Mouse (Mus musculus) forebrain, embryonic 14.5 days (tissue): ENCODE measurements around the gene B4galt2. TPM values are rescaled to one million over a fixed set of nuclear protein-coding genes. Genes with fewer than 3 reads are reported as not detected.

Experiments
- ATAC-seq: fragments of 200-750 bp; cut with Nextera tagmentation; 2 replicates; pipeline ENCODE4 v1.8.0; 2017; ENCODE audit warnings: mild to moderate bottlenecking, moderate library complexity
- DNase-seq: peaks from one replicate; pipeline ENCODE4 v3.0.0-alpha.2; 2015; ENCODE audit warnings: low spot score
- H3K27ac ChIP-seq: fragments of 300-500 bp; sonication (generic); 2 replicates; pipeline ENCODE4 v1.5.1; 2014; ENCODE audit warnings: low read depth, mild to moderate bottlenecking, control low read depth, low read length, moderate library complexity
- H3K27me3 ChIP-seq: fragments of 300-500 bp; sonication (generic); replicated peaks from 2 replicates; pipeline ENCODE4 v1.6.1; 2014; ENCODE audit warnings: low read length, control low read depth, mixed read lengths; ENCODE audit not compliant: control insufficient read depth, insufficient read depth
- H3K36me3 ChIP-seq: fragments of 300-500 bp; sonication (generic); 2 replicates; pipeline ENCODE4 v1.6.1; 2014; ENCODE audit warnings: low read length, control low read depth; ENCODE audit not compliant: control insufficient read depth, insufficient read depth
- H3K4me1 ChIP-seq: fragments of 300-500 bp; sonication (generic); 2 replicates; pipeline ENCODE4 v1.6.1; 2014; ENCODE audit warnings: antibody characterized with exemption, low read length, control low read depth; ENCODE audit not compliant: control insufficient read depth, insufficient read depth
- H3K4me2 ChIP-seq: fragments of 300-500 bp; sonication (generic); 2 replicates; pipeline ENCODE4 v1.6.1; 2014; ENCODE audit warnings: mild to moderate bottlenecking, control low read depth, low read length
- H3K4me3 ChIP-seq: fragments of 300-500 bp; sonication (generic); 2 replicates; pipeline ENCODE4 v1.5.1; 2014; ENCODE audit warnings: low read depth, low read length, control low read depth
- H3K9ac ChIP-seq: fragments of 300-500 bp; sonication (generic); 2 replicates; pipeline ENCODE4 v1.6.1; 2014; ENCODE audit warnings: mild to moderate bottlenecking, low read length, control low read depth, moderate library complexity
- H3K9me3 ChIP-seq: fragments of 300-500 bp; sonication (generic); replicated peaks from 2 replicates; pipeline ENCODE4 v1.6.1; 2016; ENCODE audit warnings: low read length, control low read depth, mixed read lengths; ENCODE audit not compliant: control insufficient read depth
- WGBS: fragments of 180-500 bp; shearing (Covaris S2); extraction: QIAGEN DNeasy Blood & Tissue Kit; methylation state at CpG from one replicate; pipeline ENCODE4 v1.1.7; 2014; 5-methylcytosine and 5-hydroxymethylcytosine counted together
- polyA plus RNA-seq: library from polyadenylated mRNA; unstranded; fragments of >200 nt; fragmentation: Nextera tagmentation; extraction: Ambion mirVana; gene quantifications from 2 replicates; pipeline ENCODE4 v1.2.1, GENCODE M21; 2014

Gene B4galt2
- 49.1 and 50.6 TPM in 2 replicates for polyA plus RNA-seq

DNA sequence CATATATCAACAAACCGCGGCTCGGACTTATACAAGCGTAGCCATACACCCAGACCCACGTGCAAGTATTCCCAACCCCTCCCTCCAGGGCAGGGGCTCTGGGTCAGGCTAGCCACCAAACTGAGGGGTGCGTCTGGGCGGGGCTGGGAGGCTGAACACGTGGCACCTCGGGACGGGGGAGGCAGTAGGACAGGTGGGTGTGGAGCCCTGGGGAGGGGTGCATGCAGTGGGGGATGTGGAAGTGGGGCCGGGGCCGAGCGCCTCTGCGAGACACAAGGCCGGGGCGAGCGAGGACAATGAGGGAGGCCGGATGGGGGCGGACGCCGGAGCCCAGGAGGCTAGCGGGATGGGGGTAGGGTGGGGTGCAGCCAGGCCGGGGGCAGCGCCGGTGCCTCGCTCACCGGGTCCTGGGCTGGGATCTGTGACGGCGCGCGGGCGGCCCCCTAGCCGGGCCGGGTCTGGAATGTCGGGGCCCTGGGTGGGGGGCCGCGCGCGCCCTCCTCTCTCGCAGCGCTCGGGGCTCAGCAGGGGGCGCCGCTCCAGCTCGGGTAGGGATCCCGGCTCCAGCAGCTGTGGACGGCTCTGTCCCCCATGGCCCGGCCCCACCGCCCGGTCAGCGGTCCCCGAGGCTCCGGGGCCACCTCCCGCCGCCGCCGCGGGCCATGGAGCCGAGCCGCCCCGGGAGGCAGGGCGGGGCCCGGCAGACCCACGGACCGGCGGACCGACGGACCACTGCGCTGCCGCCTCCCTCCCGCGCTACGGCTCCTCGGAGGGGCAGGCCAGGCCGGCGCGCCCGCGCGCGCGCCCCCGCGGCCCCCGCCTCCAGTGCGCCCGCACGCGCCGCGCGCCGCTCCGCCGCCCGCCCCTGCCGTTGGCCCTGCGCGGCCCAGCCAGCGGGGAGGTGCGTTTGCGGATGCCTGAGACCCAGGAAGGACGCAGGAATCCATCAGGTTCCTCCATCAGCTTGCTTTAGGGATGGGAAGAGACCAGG is at the start of gene B4galt2:
B4galt2 (minus strand) TSS at position 787 of the 991 bp plus-strand sequence.
- peak within 1 kb of the TSS; percentile 63 for H3K27ac ChIP-seq
- peak; percentile 71 for DNase-seq
- H3K9ac ChIP-seq: peak within 1 kb of the TSS; percentile 89
- peak within 1 kb of the TSS; percentile 68 for H3K4me2 ChIP-seq
- ATAC-seq: peak; percentile 49
- H3K36me3 ChIP-seq: peaks cover 41% of the 10 kb centered on the region
- H3K4me3 ChIP-seq: peak within 1 kb of the TSS; percentile 76
- WGBS: 2% methylated on average over 53 of the region's 103 CpGs
- no peaks in the 10 kb centered on the region for H3K27me3 ChIP-seq
- H3K4me1 ChIP-seq: peaks cover 22% of the 10 kb centered on the region
- no peaks in the 10 kb centered on the region for H3K9me3 ChIP-seq

DNA sequence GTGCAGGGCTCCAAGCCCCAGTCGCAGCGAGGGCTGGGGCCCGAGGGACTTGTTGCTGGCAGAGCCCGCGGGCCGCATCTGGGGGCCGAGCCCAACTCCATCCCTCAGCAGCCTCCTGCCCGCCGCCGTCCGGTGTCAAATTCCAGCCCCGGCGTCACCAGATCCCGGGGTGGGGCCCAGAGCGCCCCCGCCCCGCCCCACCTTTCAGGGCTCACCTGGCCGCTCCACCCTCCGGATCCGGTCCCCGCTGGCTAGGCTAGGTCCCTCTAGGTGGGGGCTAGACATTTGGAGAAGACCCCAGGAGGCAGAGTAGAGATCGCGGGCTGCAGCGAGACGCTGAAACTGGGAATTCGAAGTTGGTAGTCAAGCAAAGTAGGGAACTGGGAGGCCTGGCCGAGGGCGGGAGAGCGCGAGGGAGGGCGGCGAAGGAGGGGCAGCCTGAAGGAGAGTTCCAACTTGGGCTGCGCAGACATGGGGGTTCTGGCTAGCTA is 46.1 kb upstream of the B4galt2 start, which contains the start of gene Artn:
Artn (minus strand) TSS at position 373 of the 491 bp plus-strand sequence.
- Histone ChIP-seq H3K27me3 (peaks cover 48% of the 10 kb centered on the region), H3K9me3 (no peaks in the 10 kb centered on the region), H3K4me1 (peaks cover 10% of the 10 kb centered on the region), H3K4me3 (peak within 1 kb of the TSS; percentile 17), H3K4me2 (peak within 1 kb of the TSS; percentile 48), H3K27ac (no peak within 1 kb of the TSS), H3K36me3 (0 out of 2 replicates have a peak, but pooled peaks cover 6% of the 10 kb centered on the region), H3K9ac (peak within 1 kb of the TSS; percentile 50)
- ATAC-seq: no peak
- no peak for DNase-seq
- under 1% methylated on average over 33 of the region's 33 CpGs for WGBS

DNA sequence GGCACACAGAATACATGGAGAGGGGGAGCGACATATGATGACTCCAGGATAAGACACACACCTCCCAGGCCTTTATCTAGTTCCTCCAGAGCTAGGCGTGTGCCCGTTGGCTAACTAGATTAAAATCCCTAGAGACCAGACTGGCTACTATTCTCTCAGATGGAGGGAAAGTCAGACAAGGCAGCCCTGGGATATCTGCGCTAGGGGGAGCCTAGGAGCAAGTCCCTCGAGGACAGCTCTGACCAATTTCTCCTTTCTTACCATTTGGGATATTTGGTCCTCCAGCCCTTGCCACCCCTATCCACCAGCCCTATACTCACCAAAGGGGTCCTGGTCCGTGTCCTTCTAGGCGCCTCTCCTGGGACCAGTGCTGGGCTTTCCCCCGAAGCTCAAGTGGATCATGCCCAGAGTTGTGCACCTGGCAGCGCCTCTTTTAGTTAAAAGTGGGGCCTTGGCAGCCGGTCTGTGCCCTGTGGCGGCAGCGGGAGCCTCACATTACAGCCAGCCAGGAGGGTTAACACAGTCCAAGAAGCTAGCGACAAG is 45.5 kb upstream of the B4galt2 start:
- Histone ChIP-seq H3K4me3 (no peak overlapping the region), H3K4me1 (peaks cover 10% of the 10 kb centered on the region), H3K36me3 (0 out of 2 replicates have a peak, but pooled peaks cover 6% of the 10 kb centered on the region), H3K4me2 (peak overlapping the region; percentile 48), H3K27ac (no peak overlapping the region), H3K27me3 (peaks cover 48% of the 10 kb centered on the region), H3K9ac (peak overlapping the region; percentile 50; the same call in 1 of the 2 replicates), H3K9me3 (no peaks in the 10 kb centered on the region)
- ATAC-seq (0 out of 2 replicates have a peak, but pooled peaks have one; percentile 17), DNase-seq (peak; percentile 63)
- 1% methylated on average over 13 of the region's 13 CpGs for whole genome bisulfite sequencing

DNA sequence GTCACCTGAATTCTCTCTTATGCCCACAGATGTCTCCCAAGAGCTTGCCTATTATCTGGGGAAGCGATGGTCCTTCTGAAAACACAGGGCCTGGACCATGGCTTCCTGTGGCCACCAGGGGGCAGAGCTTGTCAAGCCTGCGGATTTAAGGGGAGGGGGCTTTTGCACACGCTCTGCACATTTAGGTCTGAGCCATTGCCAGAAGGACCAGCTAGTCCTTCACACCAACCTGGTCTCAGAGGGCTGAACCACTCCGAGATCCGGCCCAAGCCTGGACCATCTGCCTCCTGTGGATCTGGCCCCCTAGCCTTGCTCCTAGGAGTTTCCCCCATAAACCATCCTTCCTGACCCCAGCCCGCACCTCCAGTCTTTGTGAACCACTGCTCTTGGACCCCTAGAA is 44.9 kb upstream of the B4galt2 start:
- H3K9ac ChIP-seq: no peak overlapping the region
- no peak overlapping the region for H3K4me3 ChIP-seq
- H3K27ac ChIP-seq: no peak overlapping the region
- H3K4me2 ChIP-seq: no peak overlapping the region
- H3K27me3 ChIP-seq: peaks cover 48% of the 10 kb centered on the region
- WGBS: 16% methylated on average over 6 of the region's 6 CpGs
- peak; percentile 80 for DNase-seq
- H3K9me3 ChIP-seq: no peaks in the 10 kb centered on the region
- ATAC-seq: peak; percentile 54; the same call in 1 of the 2 replicates
- H3K4me1 ChIP-seq: peaks cover 10% of the 10 kb centered on the region
- 0 out of 2 replicates have a peak, but pooled peaks cover 6% of the 10 kb centered on the region for H3K36me3 ChIP-seq

DNA sequence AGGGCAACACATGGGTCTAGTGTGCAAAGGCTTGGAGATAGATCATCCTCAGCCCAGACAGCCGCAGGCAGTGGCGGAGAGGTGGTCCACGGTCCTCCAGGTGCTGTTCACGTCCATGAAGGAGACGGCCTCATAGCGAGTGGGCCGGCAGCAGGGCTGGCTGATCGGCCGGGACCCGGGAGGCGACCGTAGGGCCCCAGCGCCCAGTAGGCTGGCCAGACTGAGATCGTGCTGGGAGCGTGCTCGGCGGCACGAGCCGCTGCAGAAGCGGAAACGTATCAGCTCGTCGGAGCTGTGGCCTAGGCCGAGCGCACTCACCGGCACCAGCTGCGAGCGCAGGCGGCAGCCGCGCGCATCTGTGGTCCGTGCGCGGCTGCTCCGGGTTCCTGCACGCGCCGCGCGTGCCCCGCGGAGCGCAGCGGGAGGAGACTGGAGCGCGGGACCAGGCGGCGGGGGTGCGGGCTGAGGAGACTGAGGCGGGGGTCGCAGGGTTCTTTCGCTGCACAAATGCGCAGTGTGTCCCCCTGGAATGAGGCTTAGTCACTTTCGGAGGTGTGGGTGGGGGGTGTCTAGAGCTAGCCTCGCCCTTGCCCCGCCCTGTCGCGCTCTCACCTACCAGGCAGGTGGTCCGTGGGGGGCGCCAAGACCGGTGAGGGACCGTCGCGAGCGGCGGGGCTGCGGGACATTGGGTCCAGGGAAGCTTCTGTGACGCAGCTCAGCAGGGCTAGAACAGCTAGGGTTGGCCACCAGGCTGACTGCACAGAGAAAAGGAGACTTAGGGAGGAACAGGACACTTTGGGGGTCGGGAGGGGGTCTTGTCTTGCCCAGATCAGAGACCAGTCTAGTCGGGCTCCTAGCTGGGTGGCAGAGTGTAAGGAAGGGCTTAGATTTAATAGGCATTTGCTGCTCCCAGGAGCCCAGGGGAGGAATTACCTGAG is 43.5 kb upstream of the B4galt2 start:
- Histone ChIP-seq H3K4me1 (peaks cover 10% of the 10 kb centered on the region), H3K4me2 (peak overlapping the region; percentile 84), H3K27ac (no peak overlapping the region), H3K9ac (peak overlapping the region; percentile 65), H3K4me3 (peak overlapping the region; percentile 44), H3K27me3 (peaks cover 48% of the 10 kb centered on the region), H3K36me3 (0 out of 2 replicates have a peak, but pooled peaks cover 1% of the 10 kb centered on the region), H3K9me3 (no peaks in the 10 kb centered on the region)
- DNase-seq (peak; percentile 74), ATAC-seq (peak; percentile 78)
- under 1% methylated on average over 69 of the region's 71 CpGs for WGBS

DNA sequence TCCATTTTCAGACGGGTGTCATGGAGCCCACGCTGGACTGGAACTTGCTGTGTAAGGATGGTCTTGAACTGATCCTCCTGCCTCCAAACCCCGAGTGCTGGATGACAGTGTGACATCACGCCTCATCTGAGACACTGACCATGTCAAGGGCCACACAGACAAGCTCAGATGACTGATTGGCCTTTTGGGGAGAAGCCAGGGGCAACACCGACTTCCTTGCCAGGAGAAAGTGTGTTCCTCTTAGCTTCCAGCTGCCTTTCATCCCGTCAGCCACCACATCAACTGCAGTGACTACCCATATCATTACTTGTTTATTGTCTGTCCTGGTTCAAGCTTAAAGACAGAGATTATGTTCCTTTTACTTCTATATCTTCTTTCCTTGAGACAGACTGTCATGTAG is 41.6 kb upstream of the B4galt2 start:
- Histone ChIP-seq H3K36me3 (no peaks in the 10 kb centered on the region), H3K27me3 (peaks cover 42% of the 10 kb centered on the region), H3K4me1 (peaks cover 10% of the 10 kb centered on the region), H3K9me3 (no peaks in the 10 kb centered on the region), H3K9ac (no peak overlapping the region), H3K4me2 (no peak overlapping the region), H3K27ac (no peak overlapping the region), H3K4me3 (no peak overlapping the region)
- 75% methylated on average over 4 of the region's 6 CpGs for WGBS
- no peak for ATAC-seq
- DNase-seq: no peak

DNA sequence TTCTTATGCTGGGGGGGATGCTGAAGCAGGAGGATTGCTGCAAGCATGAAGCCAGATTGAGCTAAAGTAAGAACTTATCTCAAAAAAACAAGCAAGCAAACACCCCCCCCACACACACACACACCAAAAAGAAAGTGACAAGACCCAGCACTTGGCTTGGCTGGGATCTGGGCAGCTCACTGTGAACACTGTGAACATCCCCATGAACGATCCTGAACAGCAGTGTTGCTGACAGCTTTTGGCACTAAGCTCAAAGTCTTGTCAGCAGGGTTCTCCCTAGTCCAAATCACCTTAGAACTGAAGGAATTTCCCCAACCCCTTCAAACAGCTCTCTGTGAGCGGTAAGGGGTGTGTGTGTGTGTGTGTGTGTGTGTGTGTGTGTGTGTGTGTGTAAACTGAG is 40.2 kb upstream of the B4galt2 start:
- Histone ChIP-seq H3K9ac (no peak overlapping the region), H3K27me3 (peaks cover 30% of the 10 kb centered on the region)
- 42% methylated on average over 2 of the region's 2 CpGs for WGBS

DNA sequence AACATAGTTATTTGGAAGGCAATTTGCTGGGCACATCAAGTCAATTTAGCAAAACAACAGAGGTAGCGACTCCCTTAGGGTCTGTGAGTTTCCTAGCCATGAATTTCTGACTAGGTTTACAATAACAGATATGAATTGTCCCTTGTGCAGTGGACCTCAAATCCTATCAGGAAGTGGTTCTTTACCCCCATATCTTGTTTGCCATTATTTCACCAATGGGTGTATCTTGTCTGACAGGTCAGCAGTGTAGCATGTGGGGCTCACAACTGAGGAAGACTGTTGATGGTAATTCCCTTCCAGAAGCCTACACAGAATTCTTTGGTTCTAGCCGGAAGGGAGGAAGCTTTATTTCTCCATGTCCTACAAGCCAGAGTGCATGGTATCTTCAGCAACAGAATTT is 38.1 kb upstream of the B4galt2 start:
- Histone ChIP-seq H3K27ac (no peak overlapping the region), H3K4me3 (no peak overlapping the region), H3K36me3 (no peaks in the 10 kb centered on the region), H3K4me2 (no peak overlapping the region), H3K27me3 (peaks cover 10% of the 10 kb centered on the region), H3K4me1 (no peaks in the 10 kb centered on the region), H3K9me3 (no peaks in the 10 kb centered on the region), H3K9ac (no peak overlapping the region)
- 91% methylated on average over 2 of the region's 2 CpGs for WGBS
- DNase-seq (no peak), ATAC-seq (no peak)

More for the DNA sequence above, 40.2 kb upstream of the B4galt2 start:
- Histone ChIP-seq H3K9me3 (no peaks in the 10 kb centered on the region), H3K36me3 (no peaks in the 10 kb centered on the region), H3K4me3 (no peak overlapping the region), H3K4me2 (no peak overlapping the region), H3K4me1 (no peaks in the 10 kb centered on the region; the same call in 1 of the 2 replicates), H3K27ac (no peak overlapping the region)
- no peak for DNase-seq
- no peak for ATAC-seq
